In genomic region chr2:174851525-174852330, GRCm38 (mm10) we compare ENCODE assay signal across 8 mouse cellular contexts.
DNase-seq lines count a peak whose midpoint lies in the region; ATAC-seq and TF ChIP-seq lines count a peak whose summit lies in the region.

No protein-coding gene starts in this region.

- no peaks in the 10 kb centered on the region for H3K36me3 ChIP-seq in small intestine, adult 2 months (ENCODE audit: control insufficient read depth, insufficient read depth, low read length)

- intact Hi-C loops in gastrocnemius, adult 2 months (cut with DNase I): loop anchor here (10.0 kb wide), 1 partner anchor 387 kb away; the partner anchor contains the start of gene Atp5e

- H3K27me3 ChIP-seq in small intestine, adult 2 months (ENCODE audit: control insufficient read depth, insufficient read depth, low read length): no peaks in the 10 kb centered on the region

- 23% methylated on average over 22 of the region's 22 CpGs for WGBS in small intestine, adult 2 months

- H3K4me3 ChIP-seq in gastrocnemius, adult 2 months: no peak overlapping the region
- no peak overlapping the region for H3K4me3 ChIP-seq in small intestine, adult 2 months (ENCODE audit: low read depth, low read length)

- H3K27ac ChIP-seq in gastrocnemius, adult 2 months: no peak overlapping the region
- H3K27ac ChIP-seq in small intestine, adult 2 months (ENCODE audit: insufficient read depth, low read depth, low read length): no peak overlapping the region

- TF ChIP-seq POLR2A in small intestine, adult 2 months (IDR thresholded peaks at IDR 0.05; ENCODE audit: low read depth, low read length): no peak

- peak; percentile 46 for ATAC-seq in inflammation-experienced regulatory T-cells, adult 6 months
- ATAC-seq in activated CD4-positive, CD25-positive, alpha-beta regulatory T cell, adult 4 months: no peak

- peak; percentile 80 for TF ChIP-seq CTCF in gastrocnemius, adult 2 months (IDR thresholded peaks at IDR 0.05)
- peak; percentile 65; the same call in 1 of the 2 replicates for TF ChIP-seq CTCF in small intestine, adult 2 months (IDR thresholded peaks at IDR 0.05; ENCODE audit: extremely low read depth, insufficient read length, insufficient replicate concordance, low read depth, low read length)

- DNase-seq in NIH3T3 (ENCODE audit: low read depth): peak; percentile 29
- DNase-seq in cerebellum, postnatal 25 days: peak; percentile 61 to 77
- DNase-seq in gastrocnemius, adult 2 months: peak; percentile 74
- DNase-seq in left cerebral cortex, adult 8-10 months (ENCODE audit: low spot score in 2 of 2): peak; percentile 20 to 68
- peak; percentile 89 for DNase-seq in mesoderm, embryonic 11.5 days (ENCODE audit: low read depth, low spot score)

- 0 out of 2 replicates have a peak, but pooled peaks cover 2% of the 10 kb centered on the region for H3K4me1 ChIP-seq in small intestine, adult 2 months (ENCODE audit: control insufficient read depth, insufficient read depth, insufficient read length, low read length)

Comparison
In these comparisons a context has a peak if more than half of its experiments do, and no peak if none do; other contexts are left out.
1. DNase-seq: peak in every context shown above with its lines; median percentile 89 in mesoderm, embryonic 11.5 days; 74 in gastrocnemius, adult 2 months; 69 in cerebellum, postnatal 25 days; 44 in left cerebral cortex, adult 8-10 months; 29 in NIH3T3.